Mouse (Mus musculus) lung, embryonic 16.5 days (tissue): ENCODE measurements around the gene Coq6. TPM values are rescaled to one million over a fixed set of nuclear protein-coding genes. Genes with fewer than 3 reads are reported as not detected.

Source experiments
- ATAC-seq: fragments of 200-750 bp; cut with Nextera tagmentation; 2 replicates; pipeline ENCODE4 v1.8.0; 2017; ENCODE audit warnings: low read depth, mild to moderate bottlenecking, moderate library complexity
- H3K27ac ChIP-seq: fragments of 300-500 bp; sonication (generic); 2 replicates; pipeline ENCODE4 v1.5.1; 2014; ENCODE audit warnings: mild to moderate bottlenecking, control low read depth, low read length
- H3K27me3 ChIP-seq: fragments of 300-500 bp; sonication (generic); 2 replicates; pipeline ENCODE4 v1.6.1; 2014; ENCODE audit warnings: low read depth, low read length, mixed read lengths; ENCODE audit not compliant: control insufficient read depth, insufficient read depth
- H3K36me3 ChIP-seq: fragments of 300-500 bp; sonication (generic); 2 replicates; pipeline ENCODE4 v1.6.1; 2014; ENCODE audit warnings: low read length; ENCODE audit not compliant: control insufficient read depth, insufficient read depth
- H3K4me1 ChIP-seq: fragments of 300-500 bp; sonication (generic); replicated peaks from 2 replicates; pipeline ENCODE4 v1.6.1; 2014; ENCODE audit warnings: low read length, mixed read lengths; ENCODE audit not compliant: control insufficient read depth, insufficient read depth
- H3K4me2 ChIP-seq: fragments of 300-500 bp; sonication (generic); 2 replicates; pipeline ENCODE4 v1.6.1; 2014; ENCODE audit warnings: low read depth, low read length, control low read depth
- H3K4me3 ChIP-seq: fragments of 300-500 bp; sonication (generic); 2 replicates; pipeline ENCODE4 v1.5.1; 2014; ENCODE audit warnings: mild to moderate bottlenecking, low read length, control low read depth
- H3K9ac ChIP-seq: fragments of 300-500 bp; sonication (generic); 2 replicates; pipeline ENCODE4 v1.6.1; 2014; ENCODE audit warnings: low read length, control low read depth
- H3K9me3 ChIP-seq: fragments of 300-500 bp; sonication (generic); 2 replicates; pipeline ENCODE4 v1.6.1; 2016; ENCODE audit warnings: low read length; ENCODE audit not compliant: control insufficient read depth
- WGBS: fragments of 180-500 bp; shearing (Covaris S2); extraction: QIAGEN DNeasy Blood & Tissue Kit; methylation state at CpG from one replicate; pipeline ENCODE4 v1.1.7; 2014; 5-methylcytosine and 5-hydroxymethylcytosine counted together
- polyA plus RNA-seq: library from polyadenylated mRNA; unstranded; fragments of >200 nt; fragmentation: Nextera tagmentation; extraction: Ambion mirVana; gene quantifications from 2 replicates; pipeline ENCODE4 v1.2.1, GENCODE M21; 2015

Coq6 gene
- polyA plus RNA-seq, 1 experiment from 2014 or later: 43.7 TPM

- 29% methylated on average over 18 of the region's 18 CpGs for WGBS
- ATAC-seq: no peak
- no peaks in the 10 kb centered on the region for H3K36me3 ChIP-seq
- peak overlapping the region; percentile 78 for H3K9ac ChIP-seq
- peak overlapping the region; percentile 92 for H3K4me2 ChIP-seq
- H3K4me3 ChIP-seq: peak overlapping the region; percentile 71
- peaks cover 3% of the 10 kb centered on the region for H3K9me3 ChIP-seq
- H3K27ac ChIP-seq: no peak overlapping the region
- peaks cover 4% of the 10 kb centered on the region; the same call in 1 of the 2 replicates for H3K4me1 ChIP-seq
- no peaks in the 10 kb centered on the region for H3K27me3 ChIP-seq
Observed at GRCm38 (mm10) chr12:84417605-84417922, 56.1 kb downstream of the Coq6 start.

Other genes starting within 250 kb of the Coq6 start
- gene Dnal1, start 247.3 kb upstream of the Coq6 start, polyA plus RNA-seq: 5.7 and 8.6 TPM in 2 replicates
- gene Pnma1, start 213.2 kb upstream of the Coq6 start, polyA plus RNA-seq: 2.0 and 2.2 TPM in 2 replicates
- gene Elmsan1, start 142.8 kb upstream of the Coq6 start, polyA plus RNA-seq: 11.1 and 12.1 TPM in 2 replicates
- 29.1 and 31.3 TPM in 2 replicates for gene Ptgr2, start 76.4 kb upstream of the Coq6 start, polyA plus RNA-seq
- 75.8 and 93.8 TPM in 2 replicates for gene Zfp410, start 44.8 kb upstream of the Coq6 start, polyA plus RNA-seq
- 5.2 and 5.6 TPM in 2 replicates for gene Fam161b, start 176 bp downstream of the Coq6 start, polyA plus RNA-seq
- 19.1 and 20.4 TPM in 2 replicates for gene Entpd5, start 47.4 kb downstream of the Coq6 start, polyA plus RNA-seq
- gene Bbof1, start 47.4 kb downstream of the Coq6 start, polyA plus RNA-seq: 3.5 TPM in 2 replicates
- 22.8 and 25.1 TPM in 2 replicates for gene Rnf113a2, start 55.5 kb downstream of the Coq6 start, polyA plus RNA-seq
- 54.4 and 56.9 TPM in 2 replicates for gene Aldh6a1, start 89.3 kb downstream of the Coq6 start, polyA plus RNA-seq
- 21.7 and 23.5 TPM in 2 replicates for gene Lin52, start 89.8 kb downstream of the Coq6 start, polyA plus RNA-seq
- gene Vsx2, start 208.1 kb downstream of the Coq6 start, polyA plus RNA-seq: not detected in 2 replicates